8 mouse cellular contexts compared by ENCODE assay signal in genomic region chr11:72576466-72577351, GRCm38 (mm10). TPM values are rescaled to one million over a fixed set of nuclear protein-coding genes. Genes with fewer than 3 reads are reported as not detected.
DNase-seq lines count a peak whose midpoint lies in the region; ATAC-seq and TF ChIP-seq lines count a peak whose summit lies in the region.

No protein-coding gene starts in this region.

- DNase-seq in layer of hippocampus, adult 2 months (ENCODE audit: low spot score in 2 of 2) = no peak
- no peak for DNase-seq in layer of hippocampus, postnatal 25 days (ENCODE audit: extremely low spot score in 1 of 2, low spot score in 1 of 2)
- DNase-seq in adrenal gland, postnatal 14 days = peak; percentile 27
- DNase-seq in forebrain, embryonic 10.5 days (ENCODE audit: extremely low spot score, low spot score) = no peak
- peak; percentile 51 for DNase-seq in lung, postnatal 36 days
- DNase-seq in natural killer cell, adult 2 months (ENCODE audit: low spot score in 2 of 2) = no peak

- TF ChIP-seq CTCF in layer of hippocampus, adult 2 months (conservative IDR thresholded peaks at IDR 0.05) = peak; percentile 29
- peak; percentile 60 for TF ChIP-seq CTCF in intestine, postnatal 0 days (IDR thresholded peaks at IDR 0.05; ENCODE audit: low read depth)

- peak overlapping the region; percentile 73 for H3K4me2 ChIP-seq in intestine, postnatal 0 days (replicated peaks; ENCODE audit: low read depth)
- peak overlapping the region; percentile 51 for H3K4me2 ChIP-seq in stomach, embryonic 14.5 days (replicated peaks; ENCODE audit: low read depth, low read length)

- no peaks in the 10 kb centered on the region for H3K9me3 ChIP-seq in forebrain, embryonic 10.5 days
- no peaks in the 10 kb centered on the region for H3K9me3 ChIP-seq in intestine, postnatal 0 days (ENCODE audit: control insufficient read depth)
- no peaks in the 10 kb centered on the region for H3K9me3 ChIP-seq in stomach, embryonic 14.5 days (ENCODE audit: control insufficient read depth, low read depth, low read length)

- peak overlapping the region; percentile 59 for H3K4me3 ChIP-seq in layer of hippocampus, adult 2 months
- peak overlapping the region; percentile 50 for H3K4me3 ChIP-seq in forebrain, embryonic 10.5 days
- H3K4me3 ChIP-seq in intestine, postnatal 0 days (ENCODE audit: low read depth, low read length) = peak overlapping the region; percentile 39
- peak overlapping the region; percentile 25 for H3K4me3 ChIP-seq in stomach, embryonic 14.5 days (ENCODE audit: low read depth, low read length)

- WGBS in forebrain, embryonic 10.5 days = 3% methylated on average over 24 of the region's 24 CpGs
- 8% methylated on average over 24 of the region's 24 CpGs for WGBS in intestine, postnatal 0 days
- 4% methylated on average over 24 of the region's 24 CpGs for WGBS in stomach, embryonic 14.5 days

- no peaks in the 10 kb centered on the region for H3K36me3 ChIP-seq in forebrain, embryonic 10.5 days (replicated peaks)
- H3K36me3 ChIP-seq in intestine, postnatal 0 days (ENCODE audit: control insufficient read depth, insufficient read depth) = no peaks in the 10 kb centered on the region
- H3K36me3 ChIP-seq in stomach, embryonic 14.5 days (ENCODE audit: control insufficient read depth, insufficient read depth, low read length) = no peaks in the 10 kb centered on the region

- H3K9ac ChIP-seq in intestine, postnatal 0 days (ENCODE audit: low read depth, low read length) = peak overlapping the region; percentile 26
- no peak overlapping the region for H3K9ac ChIP-seq in stomach, embryonic 14.5 days (replicated peaks; ENCODE audit: low read depth, low read length)

- peaks cover 26% of the 10 kb centered on the region for H3K27me3 ChIP-seq in forebrain, embryonic 10.5 days (ENCODE audit: poor library complexity, severe bottlenecking)
- no peaks in the 10 kb centered on the region for H3K27me3 ChIP-seq in intestine, postnatal 0 days (replicated peaks; ENCODE audit: control insufficient read depth, insufficient read depth, low read length)
- no peaks in the 10 kb centered on the region for H3K27me3 ChIP-seq in stomach, embryonic 14.5 days (ENCODE audit: control insufficient read depth, insufficient read depth, low read length)

- peak overlapping the region; percentile 74 for H3K27ac ChIP-seq in layer of hippocampus, adult 2 months
- H3K27ac ChIP-seq in forebrain, embryonic 10.5 days = peak overlapping the region; percentile 51
- H3K27ac ChIP-seq in intestine, postnatal 0 days (ENCODE audit: low read depth, low read length) = no peak overlapping the region
- no peak overlapping the region for H3K27ac ChIP-seq in stomach, embryonic 14.5 days (ENCODE audit: low read length)

- H3K4me1 ChIP-seq in forebrain, embryonic 10.5 days = peaks cover 17% of the 10 kb centered on the region
- no peaks in the 10 kb centered on the region for H3K4me1 ChIP-seq in intestine, postnatal 0 days (replicated peaks; ENCODE audit: control insufficient read depth, insufficient read depth, low read length)
- H3K4me1 ChIP-seq in stomach, embryonic 14.5 days (ENCODE audit: control insufficient read depth, insufficient read depth, low read length) = peaks cover 7% of the 10 kb centered on the region; the same call in 1 of the 2 replicates

- peak; percentile 55; the same call in 1 of the 2 replicates for ATAC-seq in intestine, postnatal 0 days
- ATAC-seq in stomach, embryonic 14.5 days (ENCODE audit: insufficient number of reproducible peaks, insufficient read depth, low FRiP score, low read depth) = no peak

RNA-seq across cellular contexts. Expression of gene Spns3, which starts 26.4 kb away (rescaled TPM):
- total RNA-seq in layer of hippocampus, adult 2 months (2021) = under 1 TPM; 0.13 to 0.47 TPM
- under 1 TPM; 0.15 to 0.28 TPM for total RNA-seq in layer of hippocampus, postnatal 25 days (2021)
- total RNA-seq in adrenal gland, postnatal 14 days (2021) = 0.15 and 0.49 TPM in 2 replicates
- polyA plus RNA-seq in forebrain, embryonic 10.5 days (2016; fragmentation: Nextera tagmentation; extraction: Ambion mirVana) = 0.20 TPM in 1 of 2 replicates, not detected in the other
- polyA plus RNA-seq in intestine, postnatal 0 days (2015; fragmentation: Nextera tagmentation; extraction: Ambion mirVana) = 11.1 and 12.2 TPM in 2 replicates
- polyA plus RNA-seq in stomach, embryonic 14.5 days (2014; fragmentation: Nextera tagmentation; extraction: Ambion mirVana) = 0.32 TPM in 1 of 2 replicates, not detected in the other

RNA-seq across cellular contexts. Expression of gene Ube2g1, which starts 30.4 kb away (rescaled TPM):
- total RNA-seq in layer of hippocampus, adult 2 months (2021) = 10 to 100 TPM; 44.1 to 44.7 TPM
- 10 to 100 TPM; 45.6 to 49.2 TPM for total RNA-seq in layer of hippocampus, postnatal 25 days (2021)
- 44.8 and 46.8 TPM in 2 replicates for total RNA-seq in adrenal gland, postnatal 14 days (2021)
- 82.5 and 87.6 TPM in 2 replicates for polyA plus RNA-seq in forebrain, embryonic 10.5 days (2016; fragmentation: Nextera tagmentation; extraction: Ambion mirVana)
- 34.2 and 36.2 TPM in 2 replicates for polyA plus RNA-seq in intestine, postnatal 0 days (2015; fragmentation: Nextera tagmentation; extraction: Ambion mirVana)
- polyA plus RNA-seq in stomach, embryonic 14.5 days (2014; fragmentation: Nextera tagmentation; extraction: Ambion mirVana) = 70.1 and 72.5 TPM in 2 replicates

Comparison
In these comparisons a context has a peak if more than half of its experiments do, and no peak if none do; other contexts are left out.
1. DNase-seq: peak in adrenal gland, postnatal 14 days (single experiment) and lung, postnatal 36 days (single experiment); none in layer of hippocampus, adult 2 months (0 of 2), layer of hippocampus, postnatal 25 days (0 of 2), forebrain, embryonic 10.5 days (single experiment) and natural killer cell, adult 2 months (0 of 2).
2. H3K27ac ChIP-seq: peak in layer of hippocampus, adult 2 months (single experiment) and forebrain, embryonic 10.5 days (single experiment); none in intestine, postnatal 0 days (single experiment) and stomach, embryonic 14.5 days (single experiment).
3. Peak in every context shown above with its lines, with median percentiles within 50 percentile points of each other: H3K4me3 ChIP-seq.